In genomic region chr11:69411073-69411535, GRCm38 (mm10) we compare ENCODE assay signal across 8 mouse cellular contexts. TPM values are rescaled to one million over a fixed set of nuclear protein-coding genes. Genes with fewer than 3 reads are reported as not detected.
DNase-seq lines count a peak whose midpoint lies in the region; ATAC-seq and TF ChIP-seq lines count a peak whose summit lies in the region.

No protein-coding gene starts in this region.

- no peak for TF ChIP-seq POLR2A in brain, embryonic 14.5 days (IDR thresholded peaks at IDR 0.05; ENCODE audit: borderline replicate concordance, extremely low read depth, insufficient read depth, insufficient read length, poor library complexity, severe bottlenecking)

- no peak for TF ChIP-seq CTCF in brain, embryonic 14.5 days (IDR thresholded peaks at IDR 0.05; ENCODE audit: borderline replicate concordance, extremely low read depth, insufficient read depth, insufficient read length)

- under 1% methylated on average over 26 of the region's 26 CpGs for WGBS in heart, embryonic 11.5 days (ENCODE audit: insufficient replicate concordance)
- under 1% methylated on average over 26 of the region's 26 CpGs for WGBS in kidney, embryonic 16.5 days
- under 1% methylated on average over 26 of the region's 26 CpGs for WGBS in liver, embryonic 11.5 days
- WGBS in stomach, embryonic 14.5 days, result under 1% methylated on average over 26 of the region's 26 CpGs

- peak overlapping the region; percentile 99 for H3K4me2 ChIP-seq in heart, embryonic 11.5 days
- peak overlapping the region; percentile 97 for H3K4me2 ChIP-seq in kidney, embryonic 16.5 days (replicated peaks; ENCODE audit: low read depth, low read length)
- peak overlapping the region; percentile 97 for H3K4me2 ChIP-seq in liver, embryonic 11.5 days
- H3K4me2 ChIP-seq in stomach, embryonic 14.5 days (replicated peaks; ENCODE audit: low read depth, low read length), result peak overlapping the region; percentile 99

- no peaks in the 10 kb centered on the region for H3K9me3 ChIP-seq in heart, embryonic 11.5 days (replicated peaks; ENCODE audit: control insufficient read depth, low read length)
- H3K9me3 ChIP-seq in kidney, embryonic 16.5 days (ENCODE audit: low read length), result no peaks in the 10 kb centered on the region
- H3K9me3 ChIP-seq in liver, embryonic 11.5 days (ENCODE audit: control insufficient read depth, low read length), result no peaks in the 10 kb centered on the region
- H3K9me3 ChIP-seq in stomach, embryonic 14.5 days (ENCODE audit: control insufficient read depth, low read depth, low read length), result no peaks in the 10 kb centered on the region

- peak; percentile 50 for ATAC-seq in erythroblast, adult 5-6 weeks (replicated peaks; ENCODE audit: low FRiP score, poor library complexity, severe bottlenecking)
- ATAC-seq in heart, embryonic 11.5 days (replicated peaks; ENCODE audit: insufficient number of reproducible peaks, low FRiP score, low TSS enrichment), result peak; percentile 40
- peak; percentile 37 for ATAC-seq in kidney, embryonic 16.5 days (ENCODE audit: low FRiP score, low TSS enrichment)
- peak; percentile 59 for ATAC-seq in liver, embryonic 11.5 days (replicated peaks; ENCODE audit: low FRiP score)
- ATAC-seq in stomach, embryonic 14.5 days (ENCODE audit: insufficient number of reproducible peaks, insufficient read depth, low FRiP score, low read depth), result peak; percentile 71

- no peaks in the 10 kb centered on the region for H3K27me3 ChIP-seq in heart, embryonic 11.5 days (ENCODE audit: control insufficient read depth, insufficient read depth, low read length)
- no peaks in the 10 kb centered on the region for H3K27me3 ChIP-seq in kidney, embryonic 16.5 days (ENCODE audit: insufficient read depth, low read length)
- no peaks in the 10 kb centered on the region for H3K27me3 ChIP-seq in liver, embryonic 11.5 days (replicated peaks; ENCODE audit: control insufficient read depth, insufficient read depth, low read length)
- H3K27me3 ChIP-seq in stomach, embryonic 14.5 days (ENCODE audit: control insufficient read depth, insufficient read depth, low read length), result no peaks in the 10 kb centered on the region

- H3K36me3 ChIP-seq in heart, embryonic 11.5 days (ENCODE audit: control insufficient read depth, insufficient read depth, low read length), result peaks cover 18% of the 10 kb centered on the region
- H3K36me3 ChIP-seq in kidney, embryonic 16.5 days (ENCODE audit: insufficient read depth, low read length), result peaks cover 15% of the 10 kb centered on the region
- H3K36me3 ChIP-seq in liver, embryonic 11.5 days (ENCODE audit: control insufficient read depth, insufficient read depth, low read length), result peaks cover 10% of the 10 kb centered on the region
- peaks cover 35% of the 10 kb centered on the region for H3K36me3 ChIP-seq in stomach, embryonic 14.5 days (ENCODE audit: control insufficient read depth, insufficient read depth, low read length)

- peak overlapping the region; percentile 92 for H3K9ac ChIP-seq in heart, embryonic 11.5 days (ENCODE audit: low read depth, low read length)
- H3K9ac ChIP-seq in kidney, embryonic 16.5 days (replicated peaks; ENCODE audit: low read length), result peak overlapping the region; percentile 92
- peak overlapping the region; percentile 74 for H3K9ac ChIP-seq in liver, embryonic 11.5 days (ENCODE audit: low read depth, low read length)
- H3K9ac ChIP-seq in stomach, embryonic 14.5 days (replicated peaks; ENCODE audit: low read depth, low read length), result peak overlapping the region; percentile 84

- peak overlapping the region; percentile 90 for H3K4me3 ChIP-seq in heart, embryonic 11.5 days (ENCODE audit: low read depth, low read length)
- H3K4me3 ChIP-seq in kidney, embryonic 16.5 days (ENCODE audit: low read length), result peak overlapping the region; percentile 68
- H3K4me3 ChIP-seq in liver, embryonic 11.5 days (ENCODE audit: low read depth, low read length), result peak overlapping the region; percentile 85
- peak overlapping the region; percentile 84 for H3K4me3 ChIP-seq in stomach, embryonic 14.5 days (ENCODE audit: low read depth, low read length)

- H3K4me1 ChIP-seq in heart, embryonic 11.5 days (ENCODE audit: control insufficient read depth, insufficient read depth, low read length), result peaks cover 42% of the 10 kb centered on the region
- H3K4me1 ChIP-seq in kidney, embryonic 16.5 days (ENCODE audit: insufficient read depth, low read length), result peaks cover 45% of the 10 kb centered on the region
- H3K4me1 ChIP-seq in liver, embryonic 11.5 days (replicated peaks; ENCODE audit: control insufficient read depth, insufficient read depth, low read length), result peaks cover 52% of the 10 kb centered on the region
- peaks cover 39% of the 10 kb centered on the region for H3K4me1 ChIP-seq in stomach, embryonic 14.5 days (ENCODE audit: control insufficient read depth, insufficient read depth, low read length)

- DNase-seq in 3T3-L1 (ENCODE audit: low read depth, low spot score), result peak; percentile 97
- peak; percentile 99 for DNase-seq in brain, embryonic 14.5 days (ENCODE audit: low read depth)
- peak; percentile 98 for DNase-seq in liver, embryonic 11.5 days (ENCODE audit: low spot score)
- DNase-seq in naive thymus-derived CD4-positive, alpha-beta T cell, adult 2 months (ENCODE audit: low read depth), result peak; percentile 84

- H3K27ac ChIP-seq in heart, embryonic 11.5 days (ENCODE audit: low read depth, low read length), result peak overlapping the region; percentile 98
- peak overlapping the region; percentile 99 for H3K27ac ChIP-seq in kidney, embryonic 16.5 days (ENCODE audit: low read length)
- H3K27ac ChIP-seq in liver, embryonic 11.5 days (ENCODE audit: low read depth, low read length), result peak overlapping the region; percentile 95
- peak overlapping the region; percentile 99 for H3K27ac ChIP-seq in stomach, embryonic 14.5 days (ENCODE audit: low read length)

RNA-seq across cellular contexts. Expression of gene Kdm6b, which starts 2.4 kb away (rescaled TPM):
- 12.4 and 38.7 TPM in 2 replicates for polyA plus RNA-seq in brain, embryonic 14.5 days (2012; rRNA removed)
- total RNA-seq in erythroblast, adult 5-6 weeks (2015; ENCODE audit: low replicate concordance), result 5.8 and 8.2 TPM in 2 replicates
- total RNA-seq in erythroblast, adult 5-6 weeks (2017; ENCODE audit: low replicate concordance), result 0.84 and 1.5 TPM in 2 replicates
- polyA plus RNA-seq in heart, embryonic 11.5 days (2014; fragmentation: Nextera tagmentation; extraction: Ambion mirVana), result 21.5 and 25.1 TPM in 2 replicates
- 26.0 and 31.3 TPM in 2 replicates for polyA plus RNA-seq in kidney, embryonic 16.5 days (2015; fragmentation: Nextera tagmentation; extraction: Ambion mirVana)
- polyA plus RNA-seq in liver, embryonic 11.5 days (2014; fragmentation: Nextera tagmentation; extraction: Ambion mirVana), result 15.4 and 17.4 TPM in 2 replicates
- polyA plus RNA-seq in stomach, embryonic 14.5 days (2014; fragmentation: Nextera tagmentation; extraction: Ambion mirVana), result 30.6 and 34.3 TPM in 2 replicates

RNA-seq across cellular contexts. Expression of gene Tmem88, which starts 13.1 kb away (rescaled TPM):
- polyA plus RNA-seq in brain, embryonic 14.5 days (2012; rRNA removed), result 5.7 TPM in 2 replicates
- not detected in 2 replicates for total RNA-seq in erythroblast, adult 5-6 weeks (2015; ENCODE audit: low replicate concordance)
- not detected in 2 replicates for total RNA-seq in erythroblast, adult 5-6 weeks (2017; ENCODE audit: low replicate concordance)
- 30.5 and 31.7 TPM in 2 replicates for polyA plus RNA-seq in heart, embryonic 11.5 days (2014; fragmentation: Nextera tagmentation; extraction: Ambion mirVana)
- 46.5 and 47.7 TPM in 2 replicates for polyA plus RNA-seq in kidney, embryonic 16.5 days (2015; fragmentation: Nextera tagmentation; extraction: Ambion mirVana)
- 20.4 and 26.2 TPM in 2 replicates for polyA plus RNA-seq in liver, embryonic 11.5 days (2014; fragmentation: Nextera tagmentation; extraction: Ambion mirVana)
- polyA plus RNA-seq in stomach, embryonic 14.5 days (2014; fragmentation: Nextera tagmentation; extraction: Ambion mirVana), result 30.0 and 30.3 TPM in 2 replicates

RNA-seq across cellular contexts. Expression of gene Cyb5d1, which starts 15.7 kb away (rescaled TPM):
- polyA plus RNA-seq in brain, embryonic 14.5 days (2012; rRNA removed), result 26.7 and 28.7 TPM in 2 replicates
- total RNA-seq in erythroblast, adult 5-6 weeks (2015; ENCODE audit: low replicate concordance), result 12.5 and 16.1 TPM in 2 replicates
- 23.5 and 31.4 TPM in 2 replicates for total RNA-seq in erythroblast, adult 5-6 weeks (2017; ENCODE audit: low replicate concordance)
- 19.6 and 25.0 TPM in 2 replicates for polyA plus RNA-seq in heart, embryonic 11.5 days (2014; fragmentation: Nextera tagmentation; extraction: Ambion mirVana)
- 34.0 and 37.3 TPM in 2 replicates for polyA plus RNA-seq in kidney, embryonic 16.5 days (2015; fragmentation: Nextera tagmentation; extraction: Ambion mirVana)
- 19.7 and 19.9 TPM in 2 replicates for polyA plus RNA-seq in liver, embryonic 11.5 days (2014; fragmentation: Nextera tagmentation; extraction: Ambion mirVana)
- polyA plus RNA-seq in stomach, embryonic 14.5 days (2014; fragmentation: Nextera tagmentation; extraction: Ambion mirVana), result 15.0 and 23.5 TPM in 2 replicates

RNA-seq across cellular contexts. Expression of gene Naa38, which starts 15.8 kb away (rescaled TPM):
- polyA plus RNA-seq in brain, embryonic 14.5 days (2012; rRNA removed), result 84.1 and 111 TPM in 2 replicates
- total RNA-seq in erythroblast, adult 5-6 weeks (2015; ENCODE audit: low replicate concordance), result 25.6 and 30.3 TPM in 2 replicates
- total RNA-seq in erythroblast, adult 5-6 weeks (2017; ENCODE audit: low replicate concordance), result 18.5 and 25.2 TPM in 2 replicates
- 166 and 170 TPM in 2 replicates for polyA plus RNA-seq in heart, embryonic 11.5 days (2014; fragmentation: Nextera tagmentation; extraction: Ambion mirVana)
- 142 and 150 TPM in 2 replicates for polyA plus RNA-seq in kidney, embryonic 16.5 days (2015; fragmentation: Nextera tagmentation; extraction: Ambion mirVana)
- polyA plus RNA-seq in liver, embryonic 11.5 days (2014; fragmentation: Nextera tagmentation; extraction: Ambion mirVana), result 151 and 178 TPM in 2 replicates
- 158 and 177 TPM in 2 replicates for polyA plus RNA-seq in stomach, embryonic 14.5 days (2014; fragmentation: Nextera tagmentation; extraction: Ambion mirVana)

RNA-seq across cellular contexts. Expression of gene Chd3, which starts 41.9 kb away (rescaled TPM):
- polyA plus RNA-seq in brain, embryonic 14.5 days (2012; rRNA removed), result 321 and 358 TPM in 2 replicates
- 7.9 and 9.8 TPM in 2 replicates for total RNA-seq in erythroblast, adult 5-6 weeks (2015; ENCODE audit: low replicate concordance)
- total RNA-seq in erythroblast, adult 5-6 weeks (2017; ENCODE audit: low replicate concordance), result 16.8 and 18.5 TPM in 2 replicates
- polyA plus RNA-seq in heart, embryonic 11.5 days (2014; fragmentation: Nextera tagmentation; extraction: Ambion mirVana), result 15.5 and 21.8 TPM in 2 replicates
- 58.6 and 67.2 TPM in 2 replicates for polyA plus RNA-seq in kidney, embryonic 16.5 days (2015; fragmentation: Nextera tagmentation; extraction: Ambion mirVana)
- polyA plus RNA-seq in liver, embryonic 11.5 days (2014; fragmentation: Nextera tagmentation; extraction: Ambion mirVana), result 13.8 and 17.1 TPM in 2 replicates
- 85.3 and 87.4 TPM in 2 replicates for polyA plus RNA-seq in stomach, embryonic 14.5 days (2014; fragmentation: Nextera tagmentation; extraction: Ambion mirVana)

Comparison
In these comparisons a context has a peak if more than half of its experiments do, and no peak if none do; other contexts are left out.
1. Peak in every context shown above with its lines: DNase-seq, ATAC-seq, H3K4me3 ChIP-seq and H3K27ac ChIP-seq.